Mouse (Mus musculus): Measurements from ENCODE around the gene Map2k6.

Map2k6 gene

DNA sequence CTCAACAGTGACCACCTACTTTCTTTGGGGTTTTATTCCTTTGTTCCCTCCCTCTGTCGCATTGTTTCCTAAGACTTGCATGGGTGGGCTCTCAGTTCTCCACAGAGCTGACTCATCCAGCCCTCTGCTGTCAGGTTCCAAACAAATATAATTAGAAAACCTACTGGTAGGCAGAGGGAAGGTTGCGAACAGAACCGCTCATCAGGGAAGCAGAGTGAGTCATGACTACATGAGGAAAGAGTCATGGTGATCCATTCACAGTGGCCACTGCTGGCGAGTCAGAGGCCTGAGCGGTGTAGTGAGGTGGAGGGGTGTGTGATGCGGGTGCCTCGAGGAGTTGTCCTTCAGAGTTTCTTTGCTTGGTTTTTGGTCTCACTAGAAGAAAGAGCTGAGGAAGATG, 112.5 kb downstream of the Map2k6 start:
- in situ Hi-C loops (cut with MboI; ENCODE audit: low pct_unique_long_range_greater_than_20kb in 1 of 2, low sequenced_read_pairs in 2 of 2, unreplicated experiment in 1 of 2), result no loop called here

GRCm38 (mm10) chr11:110518648-110519047, 119.7 kb downstream of the Map2k6 start:
- in situ Hi-C loops (cut with MboI; ENCODE audit: low pct_unique_long_range_greater_than_20kb in 1 of 2, low sequenced_read_pairs in 2 of 2, unreplicated experiment in 1 of 2), result no loop called here

DNA sequence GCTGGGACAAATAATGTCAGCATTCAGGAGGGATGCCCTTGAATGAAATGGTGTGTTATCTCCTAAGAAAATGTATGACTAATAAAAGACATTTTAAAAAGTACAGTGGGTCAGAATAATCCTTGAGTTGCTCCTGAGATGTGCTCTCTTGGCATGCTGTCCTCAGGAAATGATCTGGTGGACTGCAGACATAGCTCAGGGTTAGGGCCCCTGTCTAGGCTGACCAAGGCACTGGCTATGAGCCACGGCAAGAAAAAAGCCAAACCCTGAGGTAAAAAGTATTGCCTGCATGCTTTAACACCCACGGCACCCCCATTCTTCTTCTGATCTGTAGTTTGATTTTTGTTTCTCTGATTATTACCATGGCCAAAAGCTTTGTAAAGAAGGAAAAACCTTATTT, 124.0 kb downstream of the Map2k6 start:
- in situ Hi-C loops (cut with MboI; ENCODE audit: low pct_unique_long_range_greater_than_20kb in 1 of 2, low sequenced_read_pairs in 2 of 2, unreplicated experiment in 1 of 2), result no loop called here

DNA sequence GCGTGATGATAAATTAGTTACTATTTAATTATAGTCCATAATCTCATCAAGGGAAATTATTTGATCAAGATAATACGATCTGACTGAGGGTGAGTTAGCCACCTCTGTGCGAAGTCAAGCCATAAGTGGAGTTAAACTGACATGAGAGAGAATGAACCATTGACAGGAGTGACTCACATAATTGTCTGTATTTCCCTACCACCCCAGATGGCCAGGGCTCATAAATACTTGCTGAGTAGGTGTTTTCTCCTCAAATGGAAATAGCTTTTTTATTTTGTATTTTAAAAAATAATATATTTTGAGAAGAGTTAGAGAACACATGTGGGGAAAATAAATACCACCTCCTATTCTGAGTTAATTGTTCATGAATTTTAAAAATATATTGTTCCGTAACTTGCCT, 127.2 kb downstream of the Map2k6 start:
- in situ Hi-C loops (cut with MboI; ENCODE audit: low pct_unique_long_range_greater_than_20kb in 1 of 2, low sequenced_read_pairs in 2 of 2, unreplicated experiment in 1 of 2), result no loop called here

DNA sequence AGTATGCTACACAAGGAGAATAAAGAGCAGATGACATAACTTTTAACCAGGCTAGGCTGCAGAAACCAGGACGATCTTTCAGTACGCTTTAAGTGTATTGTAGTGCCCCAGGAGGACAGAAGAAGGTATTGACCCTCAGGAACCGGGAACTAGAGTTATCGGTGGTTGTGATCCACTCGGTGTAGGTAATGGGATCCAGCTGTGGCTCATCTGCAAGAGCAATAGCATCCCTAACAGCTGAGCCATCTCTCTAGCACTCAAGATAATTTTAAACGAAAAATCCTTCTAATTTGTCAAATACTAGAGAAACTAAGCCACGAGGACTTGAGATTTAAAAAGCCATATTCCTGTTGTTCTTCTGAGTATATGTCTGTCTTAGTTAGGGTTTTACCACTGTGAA, 132.2 kb downstream of the Map2k6 start:
- in situ Hi-C loops (cut with MboI; ENCODE audit: low pct_unique_long_range_greater_than_20kb in 1 of 2, low sequenced_read_pairs in 2 of 2, unreplicated experiment in 1 of 2), result no loop called here

DNA sequence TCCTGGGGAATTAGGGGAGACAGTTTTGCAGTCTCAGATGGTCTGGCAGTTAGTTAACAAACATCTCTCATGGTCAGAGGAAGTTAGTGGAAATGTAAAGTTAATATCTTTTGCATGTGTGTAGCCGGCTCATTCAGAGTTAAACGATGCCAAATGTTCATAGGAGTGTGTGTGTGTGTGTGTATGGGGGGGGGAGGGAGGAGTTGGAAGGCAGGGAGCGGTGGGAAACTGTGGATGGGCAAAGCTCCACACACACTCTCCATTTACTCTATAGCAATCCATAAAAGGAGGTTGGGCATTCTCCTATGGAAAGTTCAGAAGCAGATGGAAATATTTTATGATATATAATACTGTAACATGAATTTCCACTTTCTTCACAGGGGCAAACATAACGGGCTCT, 135.9 kb downstream of the Map2k6 start:
- in situ Hi-C loops (cut with MboI; ENCODE audit: low pct_unique_long_range_greater_than_20kb in 1 of 2, low sequenced_read_pairs in 2 of 2, unreplicated experiment in 1 of 2), result no loop called here

- in situ Hi-C loops (cut with MboI; ENCODE audit: low pct_unique_long_range_greater_than_20kb in 1 of 2, low sequenced_read_pairs in 2 of 2, unreplicated experiment in 1 of 2), result no loop called here
Measured at GRCm38 (mm10) chr11:110536533-110536932, 137.6 kb downstream of the Map2k6 start.

- in situ Hi-C loops (cut with MboI; ENCODE audit: low pct_unique_long_range_greater_than_20kb in 1 of 2, low sequenced_read_pairs in 2 of 2, unreplicated experiment in 1 of 2), result no loop called here
Measured at GRCm38 (mm10) chr11:110537602-110538001, 138.7 kb downstream of the Map2k6 start.

GRCm38 (mm10) chr11:110538206-110538605, 139.3 kb downstream of the Map2k6 start:
- in situ Hi-C loops (cut with MboI; ENCODE audit: low pct_unique_long_range_greater_than_20kb in 1 of 2, low sequenced_read_pairs in 2 of 2, unreplicated experiment in 1 of 2), result no loop called here

GRCm38 (mm10) chr11:110541933-110542332, 143.0 kb downstream of the Map2k6 start:
- in situ Hi-C loops (cut with MboI; ENCODE audit: low pct_unique_long_range_greater_than_20kb in 1 of 2, low sequenced_read_pairs in 2 of 2, unreplicated experiment in 1 of 2), result no loop called here

GRCm38 (mm10) chr11:110544419-110545210, 145.7 kb downstream of the Map2k6 start:
- in situ Hi-C loops (cut with MboI; ENCODE audit: low pct_unique_long_range_greater_than_20kb in 1 of 2, low sequenced_read_pairs in 2 of 2, unreplicated experiment in 1 of 2), result no loop called here

- in situ Hi-C loops (cut with MboI; ENCODE audit: low pct_unique_long_range_greater_than_20kb in 1 of 2, low sequenced_read_pairs in 2 of 2, unreplicated experiment in 1 of 2), result no loop called here
Measured at GRCm38 (mm10) chr11:110545416-110545815, 146.5 kb downstream of the Map2k6 start.

DNA sequence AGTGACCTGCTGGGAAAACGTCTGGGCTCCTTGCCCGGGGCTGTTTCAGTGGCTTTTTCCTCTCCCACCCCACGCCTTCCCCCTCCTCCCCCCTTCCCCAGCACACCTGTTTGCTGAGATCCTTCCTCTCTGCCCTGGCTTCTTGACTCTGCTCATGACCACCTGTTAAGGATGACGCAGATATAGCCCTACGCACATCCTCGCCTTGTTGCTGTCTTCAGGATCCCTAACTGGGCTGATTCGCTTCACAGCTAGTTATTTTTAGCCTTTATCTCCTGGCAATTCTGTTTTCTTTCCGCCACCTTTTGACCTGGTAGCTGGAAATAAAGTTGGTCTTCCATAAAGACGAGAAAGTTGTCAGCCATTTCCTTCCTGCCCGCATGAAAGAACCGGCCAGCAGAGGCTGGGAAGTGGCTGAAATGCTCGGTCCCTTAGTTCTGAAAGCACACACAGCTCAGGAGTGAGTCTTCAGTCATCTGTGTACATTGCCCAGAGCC, 152.6 kb downstream of the Map2k6 start:
- in situ Hi-C loops (cut with MboI; ENCODE audit: low pct_unique_long_range_greater_than_20kb in 1 of 2, low sequenced_read_pairs in 2 of 2, unreplicated experiment in 1 of 2), result no loop called here

GRCm38 (mm10) chr11:110562320-110563081, 163.6 kb downstream of the Map2k6 start:
- in situ Hi-C loops (cut with MboI; ENCODE audit: low pct_unique_long_range_greater_than_20kb in 1 of 2, low sequenced_read_pairs in 2 of 2, unreplicated experiment in 1 of 2), result no loop called here

- in situ Hi-C loops (cut with MboI; ENCODE audit: low pct_unique_long_range_greater_than_20kb in 1 of 2, low sequenced_read_pairs in 2 of 2, unreplicated experiment in 1 of 2), result no loop called here
Measured at GRCm38 (mm10) chr11:110563272-110563671, 164.3 kb downstream of the Map2k6 start.

- in situ Hi-C loops (cut with MboI; ENCODE audit: low pct_unique_long_range_greater_than_20kb in 1 of 2, low sequenced_read_pairs in 2 of 2, unreplicated experiment in 1 of 2), result no loop called here
Measured at GRCm38 (mm10) chr11:110563801-110564200, 164.9 kb downstream of the Map2k6 start.

GRCm38 (mm10) chr11:110566307-110566706, 167.4 kb downstream of the Map2k6 start:
- in situ Hi-C loops (cut with MboI; ENCODE audit: low pct_unique_long_range_greater_than_20kb in 1 of 2, low sequenced_read_pairs in 2 of 2, unreplicated experiment in 1 of 2), result no loop called here

DNA sequence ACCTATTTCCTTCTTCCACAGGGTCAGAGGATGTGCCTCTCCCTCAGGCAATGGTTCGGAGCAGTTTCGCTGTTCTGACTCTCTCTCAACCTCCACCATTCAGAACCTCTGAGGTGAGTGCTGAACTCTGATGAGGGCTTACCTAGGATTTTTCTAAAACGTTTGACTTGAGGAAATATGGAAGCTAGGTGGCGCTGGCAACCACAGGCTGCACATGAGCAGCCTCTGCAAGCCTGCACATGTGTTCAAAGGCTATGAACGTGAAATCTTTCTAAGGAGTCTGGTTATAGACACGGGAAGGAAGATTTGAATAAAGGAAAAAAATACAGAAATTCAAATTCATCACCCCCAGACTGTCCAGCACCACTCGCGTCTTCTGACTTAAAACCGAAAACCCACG, 173.6 kb downstream of the Map2k6 start:
- in situ Hi-C loops (cut with MboI; ENCODE audit: low pct_unique_long_range_greater_than_20kb in 1 of 2, low sequenced_read_pairs in 2 of 2, unreplicated experiment in 1 of 2), result no loop called here

Data from mouse embryonic stem cell (cell line).